Mouse (Mus musculus): ENCODE measurements at regions not wholly inside any gene's neighbourhood (a gene's known extent, or its start where the extent isn't known, plus 50 kb on each side); places are given as distances from the start of the nearest gene placed in this dataset.

GRCm38 (mm10) chr11:111155023-111155422 is 89.1 kb downstream of the Kcnj2 start:
- H3K36me3 ChIP-seq (ENCODE audit: inconsistent target), result no peaks in the 10 kb centered on the region
- H3K4me3 ChIP-seq (ENCODE audit: inconsistent target), result no peak overlapping the region
- no peak overlapping the region for H3K27ac ChIP-seq
- WGBS (ENCODE audit: missing documents), result 97% methylated on average over 7 of the region's 7 CpGs
- H3K79me2 ChIP-seq (ENCODE audit: inconsistent target), result no peaks in the 10 kb centered on the region

- Histone ChIP-seq H3K36me3 (ENCODE audit: inconsistent target) (no peaks in the 10 kb centered on the region), H3K27ac (no peak overlapping the region), H3K4me3 (ENCODE audit: inconsistent target) (no peak overlapping the region), H3K79me2 (ENCODE audit: inconsistent target) (no peaks in the 10 kb centered on the region)
- 50% methylated on average over 7 of the region's 7 CpGs for WGBS (ENCODE audit: missing documents)
Measured at GRCm38 (mm10) chr11:111155747-111156146, 89.8 kb downstream of the Kcnj2 start.

GRCm38 (mm10) chr11:111159299-111159698 is 93.3 kb downstream of the Kcnj2 start:
- no peak overlapping the region for H3K27ac ChIP-seq
- no peaks in the 10 kb centered on the region for H3K36me3 ChIP-seq (ENCODE audit: inconsistent target)
- no peak overlapping the region for H3K4me3 ChIP-seq (ENCODE audit: inconsistent target)
- H3K79me2 ChIP-seq (ENCODE audit: inconsistent target), result no peaks in the 10 kb centered on the region
- 70% methylated on average over 2 of the region's 2 CpGs for WGBS (ENCODE audit: missing documents)

GRCm38 (mm10) chr11:111164907-111165306 is 98.9 kb downstream of the Kcnj2 start:
- Histone ChIP-seq H3K4me3 (ENCODE audit: inconsistent target) (no peak overlapping the region), H3K79me2 (ENCODE audit: inconsistent target) (no peaks in the 10 kb centered on the region), H3K36me3 (ENCODE audit: inconsistent target) (no peaks in the 10 kb centered on the region), H3K27ac (peak overlapping the region; percentile 36)

GRCm38 (mm10) chr11:111170174-111170800 is 104.3 kb downstream of the Kcnj2 start:
- Histone ChIP-seq H3K36me3 (ENCODE audit: inconsistent target) (no peaks in the 10 kb centered on the region), H3K27ac (no peak overlapping the region), H3K4me3 (ENCODE audit: inconsistent target) (no peak overlapping the region), H3K79me2 (ENCODE audit: inconsistent target) (no peaks in the 10 kb centered on the region)
- WGBS (ENCODE audit: missing documents), result 56% methylated on average over 4 of the region's 5 CpGs

GRCm38 (mm10) chr11:111173525-111173924 is 107.6 kb downstream of the Kcnj2 start:
- no peaks in the 10 kb centered on the region for H3K79me2 ChIP-seq (ENCODE audit: inconsistent target)
- H3K4me3 ChIP-seq (ENCODE audit: inconsistent target), result no peak overlapping the region
- 98% methylated on average over 4 of the region's 4 CpGs for WGBS (ENCODE audit: missing documents)
- no peak overlapping the region for H3K27ac ChIP-seq
- H3K36me3 ChIP-seq (ENCODE audit: inconsistent target), result no peaks in the 10 kb centered on the region

- no peak overlapping the region for H3K27ac ChIP-seq
- H3K36me3 ChIP-seq (ENCODE audit: inconsistent target), result no peaks in the 10 kb centered on the region
- no peaks in the 10 kb centered on the region for H3K79me2 ChIP-seq (ENCODE audit: inconsistent target)
- WGBS (ENCODE audit: missing documents), result 91% methylated on average over 3 of the region's 3 CpGs
- H3K4me3 ChIP-seq (ENCODE audit: inconsistent target), result no peak overlapping the region
Measured at GRCm38 (mm10) chr11:111175566-111175965, 109.6 kb downstream of the Kcnj2 start.

GRCm38 (mm10) chr11:111177516-111177915 is 111.6 kb downstream of the Kcnj2 start:
- no peaks in the 10 kb centered on the region for H3K36me3 ChIP-seq (ENCODE audit: inconsistent target)
- no peak overlapping the region for H3K27ac ChIP-seq
- no peaks in the 10 kb centered on the region for H3K79me2 ChIP-seq (ENCODE audit: inconsistent target)
- WGBS (ENCODE audit: missing documents), result 90% methylated on average over 4 of the region's 4 CpGs
- H3K4me3 ChIP-seq (ENCODE audit: inconsistent target), result no peak overlapping the region

GRCm38 (mm10) chr11:111197422-111197821 is 131.5 kb downstream of the Kcnj2 start:
- WGBS (ENCODE audit: missing documents), result 64% methylated on average over 4 of the region's 4 CpGs
- Histone ChIP-seq H3K79me2 (ENCODE audit: inconsistent target) (no peaks in the 10 kb centered on the region), H3K4me3 (ENCODE audit: inconsistent target) (no peak overlapping the region), H3K36me3 (ENCODE audit: inconsistent target) (no peaks in the 10 kb centered on the region), H3K27ac (no peak overlapping the region)

GRCm38 (mm10) chr11:111200512-111200911 is 134.5 kb downstream of the Kcnj2 start:
- Histone ChIP-seq H3K36me3 (ENCODE audit: inconsistent target) (no peaks in the 10 kb centered on the region), H3K4me3 (ENCODE audit: inconsistent target) (no peak overlapping the region), H3K79me2 (ENCODE audit: inconsistent target) (no peaks in the 10 kb centered on the region), H3K27ac (no peak overlapping the region)
- WGBS (ENCODE audit: missing documents), result 28% methylated on average over 2 of the region's 2 CpGs

GRCm38 (mm10) chr11:111202780-111203179 is 136.8 kb downstream of the Kcnj2 start:
- Histone ChIP-seq H3K27ac (no peak overlapping the region), H3K36me3 (ENCODE audit: inconsistent target) (no peaks in the 10 kb centered on the region), H3K79me2 (ENCODE audit: inconsistent target) (no peaks in the 10 kb centered on the region), H3K4me3 (ENCODE audit: inconsistent target) (no peak overlapping the region)

- H3K79me2 ChIP-seq (ENCODE audit: inconsistent target), result no peaks in the 10 kb centered on the region
- no peak overlapping the region for H3K27ac ChIP-seq
- no peaks in the 10 kb centered on the region for H3K36me3 ChIP-seq (ENCODE audit: inconsistent target)
- no peak overlapping the region for H3K4me3 ChIP-seq (ENCODE audit: inconsistent target)
Measured at GRCm38 (mm10) chr11:111210565-111210964, 144.6 kb downstream of the Kcnj2 start.

GRCm38 (mm10) chr11:111212038-111212701 is 146.2 kb downstream of the Kcnj2 start:
- no peak overlapping the region for H3K27ac ChIP-seq
- WGBS (ENCODE audit: missing documents), result 95% methylated on average over 5 of the region's 5 CpGs
- no peak overlapping the region for H3K4me3 ChIP-seq (ENCODE audit: inconsistent target)
- no peaks in the 10 kb centered on the region for H3K36me3 ChIP-seq (ENCODE audit: inconsistent target)
- H3K79me2 ChIP-seq (ENCODE audit: inconsistent target), result no peaks in the 10 kb centered on the region

GRCm38 (mm10) chr11:111212702-111213328 is 146.9 kb downstream of the Kcnj2 start:
- no peak overlapping the region for H3K4me3 ChIP-seq (ENCODE audit: inconsistent target)
- H3K79me2 ChIP-seq (ENCODE audit: inconsistent target), result no peaks in the 10 kb centered on the region
- H3K36me3 ChIP-seq (ENCODE audit: inconsistent target), result no peaks in the 10 kb centered on the region
- 84% methylated on average over 5 of the region's 5 CpGs for WGBS (ENCODE audit: missing documents)
- no peak overlapping the region for H3K27ac ChIP-seq

- Histone ChIP-seq H3K36me3 (ENCODE audit: inconsistent target) (no peaks in the 10 kb centered on the region), H3K4me3 (ENCODE audit: inconsistent target) (no peak overlapping the region), H3K79me2 (ENCODE audit: inconsistent target) (no peaks in the 10 kb centered on the region), H3K27ac (no peak overlapping the region)
- WGBS (ENCODE audit: missing documents), result 98% methylated on average over 4 of the region's 5 CpGs
Measured at GRCm38 (mm10) chr11:111215006-111215405, 149.0 kb downstream of the Kcnj2 start.
